Mouse (Mus musculus) embryo, embryonic 11.5 days (tissue): ENCODE measurements around the gene Coq10b.
A peak's percentile ranks its signal among the peaks of the same experiment; 100 is the strongest.
"Not testable (repeated sequence)": the region's sequence is repeated elsewhere in the genome, so short reads cannot be mapped to it uniquely, and the experiment has no call there.

Source experiments
- DNase-seq: peaks from one replicate; pipeline ENCODE4 v3.0.0-alpha.2; 2012; ENCODE audit warnings: low read depth, low spot score

Coq10b gene

DNA sequence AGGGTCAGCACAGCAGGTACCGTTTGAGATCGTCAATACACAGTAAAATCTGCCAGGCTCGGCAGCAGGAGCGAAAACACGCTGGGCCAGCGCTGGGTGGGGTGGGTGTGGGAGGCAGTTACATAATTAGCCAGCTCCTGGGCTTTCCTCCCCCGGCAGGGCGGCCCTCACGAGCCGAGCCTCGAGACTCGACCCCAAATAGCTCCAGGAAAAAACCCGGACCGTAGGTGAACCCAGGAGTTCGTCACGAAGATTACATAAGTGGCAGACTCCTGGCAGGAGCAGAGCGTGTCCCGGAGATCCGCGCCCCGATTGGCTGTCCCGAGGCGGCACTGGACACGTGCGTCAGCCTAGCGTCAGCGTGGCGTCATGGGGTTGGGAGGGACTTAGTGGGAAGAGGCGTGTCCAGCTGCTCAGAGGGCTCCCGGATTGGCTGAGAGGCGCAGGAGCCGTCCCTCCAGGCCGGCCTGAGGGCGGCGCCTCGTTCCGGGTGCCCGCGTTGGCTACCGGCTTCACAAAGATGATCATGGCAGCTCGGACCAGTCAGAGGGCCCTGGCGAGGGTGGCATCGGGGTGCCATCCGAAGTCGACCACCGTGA lies at the start of gene Coq10b:
Gene Coq10b, plus strand, starts transcription at position 416 of the 599 bp plus-strand sequence.
- peak; percentile 97 for DNase-seq

DNA sequence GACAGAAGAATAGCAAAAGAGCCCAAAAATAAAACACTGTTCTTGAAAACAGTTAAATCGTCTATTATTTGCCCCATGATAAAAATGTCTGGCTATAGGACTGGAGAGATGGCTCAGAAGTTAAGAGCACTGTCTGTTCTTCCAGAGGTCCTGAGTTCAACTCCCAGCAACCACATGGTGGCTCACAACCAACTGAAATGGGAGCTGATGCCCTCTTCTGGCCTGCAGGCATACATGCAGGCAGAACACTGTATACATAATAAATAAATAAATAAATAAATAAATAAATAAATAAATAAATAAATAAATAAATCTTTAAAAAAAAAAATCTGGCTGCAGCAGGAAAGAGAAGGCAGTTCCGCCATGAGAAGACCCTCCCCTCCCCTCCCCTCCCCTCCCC lies 44.3 kb upstream of the Coq10b start:
- DNase-seq: not testable (repeated sequence)

DNA sequence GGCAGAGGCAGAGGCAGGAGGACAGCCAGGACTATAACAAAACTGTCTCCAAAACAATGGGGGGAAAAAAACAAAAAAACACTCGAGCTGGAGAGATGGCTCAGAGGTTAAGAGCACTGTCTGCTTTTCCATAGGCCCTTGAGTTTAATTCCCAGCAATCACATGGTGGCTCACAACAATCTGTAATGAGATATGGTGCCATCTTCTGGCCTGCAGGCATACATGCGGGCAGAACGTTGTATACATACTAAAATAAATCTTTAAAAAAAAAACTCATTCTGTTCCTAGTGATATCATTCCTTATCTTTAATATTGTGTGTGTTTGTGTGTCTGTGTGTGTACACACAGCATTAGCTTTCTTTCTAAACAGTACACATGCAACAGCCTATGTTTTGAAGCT lies 40.1 kb upstream of the Coq10b start:
- DNase-seq: no peak

DNA sequence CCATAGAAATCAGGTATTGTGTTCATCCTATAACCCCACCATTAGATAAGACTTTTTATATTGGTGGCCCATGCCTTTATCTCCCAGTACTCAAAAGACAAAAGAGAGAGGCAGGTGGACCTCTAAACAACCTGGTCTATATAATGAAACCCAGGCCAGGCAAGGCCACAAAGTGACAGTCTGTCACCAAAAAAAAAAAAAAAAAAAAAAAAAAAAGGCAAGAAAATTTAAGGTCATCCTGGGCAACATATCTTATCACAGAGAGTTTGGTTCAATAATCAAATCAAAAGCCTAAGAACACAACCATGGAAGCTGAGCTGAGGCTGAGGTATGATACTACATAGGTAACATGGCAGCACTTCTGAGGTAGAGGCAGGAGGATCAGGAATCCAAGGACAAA lies 30.7 kb upstream of the Coq10b start:
- no peak for DNase-seq

DNA sequence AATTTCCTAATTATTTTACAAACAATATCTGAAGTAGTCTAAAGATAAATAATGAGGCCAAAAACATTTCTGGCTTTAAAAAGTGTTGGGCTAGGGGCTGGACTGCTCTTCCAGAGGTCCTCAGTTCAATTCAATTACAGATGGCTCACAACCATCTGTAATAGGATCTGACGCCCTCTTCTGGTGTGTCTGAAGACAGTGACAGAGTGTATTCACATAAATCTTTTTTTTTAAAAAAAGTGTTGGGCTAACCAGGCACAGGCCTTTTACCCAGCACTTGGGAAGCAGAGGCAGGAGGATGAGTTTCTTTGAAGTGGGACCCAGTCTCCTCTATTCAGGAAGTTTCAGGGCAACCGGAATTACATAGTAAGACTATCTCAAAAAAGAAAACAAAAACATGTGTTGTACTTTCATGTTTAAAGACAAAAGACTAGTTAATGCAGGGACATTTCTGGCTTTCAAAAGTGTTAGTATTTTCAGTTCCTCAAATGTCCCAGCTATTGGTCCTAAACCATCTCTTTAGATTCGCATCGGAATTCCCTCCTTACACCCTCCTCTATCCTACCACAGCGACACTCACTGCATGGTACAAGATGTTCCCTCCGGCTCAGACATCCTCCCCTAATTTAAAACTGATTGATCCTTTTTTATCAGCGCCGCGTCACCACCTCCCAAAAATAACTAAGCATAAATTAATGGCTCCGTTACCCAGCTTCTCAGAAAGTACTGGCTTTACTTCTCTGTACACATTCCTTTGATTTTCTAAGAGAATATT lies 26.7 kb upstream of the Coq10b start:
- DNase-seq: no peak

DNA sequence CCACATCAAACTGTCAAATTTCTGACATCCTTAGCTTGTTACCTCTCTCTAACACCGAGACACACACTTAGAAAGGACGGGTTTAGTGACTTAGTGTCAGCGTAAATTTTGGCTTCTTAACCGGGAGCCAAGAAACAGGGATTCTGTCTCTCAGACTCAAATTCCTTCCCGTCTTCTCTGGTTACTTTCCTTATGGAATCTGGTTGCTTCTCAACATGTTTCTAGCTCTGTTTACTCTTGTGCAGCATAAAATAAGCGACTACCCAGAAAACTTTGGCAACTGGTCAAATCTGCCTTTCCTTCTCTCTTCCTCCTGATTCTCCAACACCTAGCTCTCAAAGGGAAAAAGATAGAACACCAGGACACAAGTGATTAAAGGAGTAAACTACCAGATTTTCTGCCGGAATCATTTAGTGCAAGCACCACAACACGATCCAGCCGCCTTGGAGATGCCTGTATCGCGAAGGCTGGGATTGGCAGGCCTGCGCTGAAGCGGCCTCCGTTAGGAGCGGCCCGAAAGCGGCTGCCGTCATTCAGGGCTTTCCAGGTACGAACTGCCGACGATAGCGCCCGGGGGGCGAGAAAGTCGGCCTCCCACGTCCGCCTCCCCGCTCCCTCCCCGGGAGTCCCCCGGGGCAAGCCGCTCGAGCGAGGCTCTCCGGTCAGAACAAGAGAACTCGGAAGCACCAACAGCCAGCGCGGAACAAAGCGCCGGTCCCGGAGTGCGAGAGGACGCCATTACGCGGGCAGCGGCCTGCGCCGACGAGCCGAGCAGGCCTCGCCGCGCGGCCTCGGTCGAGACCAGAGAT lies 25.9 kb upstream of the Coq10b start:
- peak; percentile 27 for DNase-seq

DNA sequence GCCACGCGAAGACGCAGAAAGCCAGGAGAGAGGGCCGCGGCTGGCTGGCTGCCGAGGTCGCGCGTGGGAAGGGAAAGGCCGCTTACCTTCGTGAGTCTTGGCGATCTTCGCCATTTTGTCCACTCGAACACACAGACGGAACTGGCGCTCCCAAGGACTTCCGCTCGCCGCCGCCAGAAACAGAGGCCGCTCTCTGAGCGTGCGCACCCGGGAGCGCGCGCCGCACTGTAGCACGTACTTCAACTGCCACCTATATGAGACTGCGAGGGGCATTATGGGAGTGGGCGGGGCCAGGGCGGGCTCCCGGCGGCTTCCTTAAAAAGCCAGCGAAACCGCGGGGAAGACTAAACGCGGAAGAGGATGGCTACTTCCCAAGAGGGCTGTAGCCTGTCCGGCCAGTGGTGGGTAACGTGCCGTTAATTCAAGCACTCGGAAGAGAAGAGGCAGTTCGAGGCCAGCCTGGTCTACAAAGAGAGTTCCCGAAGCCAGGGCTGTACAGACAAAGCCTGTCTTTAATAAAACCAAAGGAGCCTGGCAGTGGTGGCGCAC lies 25.2 kb upstream of the Coq10b start, which contains the start of gene Sf3b1:
Gene Sf3b1, minus strand, starts transcription at position 229 of the 549 bp plus-strand sequence.
- peak; percentile 97 for DNase-seq

DNA sequence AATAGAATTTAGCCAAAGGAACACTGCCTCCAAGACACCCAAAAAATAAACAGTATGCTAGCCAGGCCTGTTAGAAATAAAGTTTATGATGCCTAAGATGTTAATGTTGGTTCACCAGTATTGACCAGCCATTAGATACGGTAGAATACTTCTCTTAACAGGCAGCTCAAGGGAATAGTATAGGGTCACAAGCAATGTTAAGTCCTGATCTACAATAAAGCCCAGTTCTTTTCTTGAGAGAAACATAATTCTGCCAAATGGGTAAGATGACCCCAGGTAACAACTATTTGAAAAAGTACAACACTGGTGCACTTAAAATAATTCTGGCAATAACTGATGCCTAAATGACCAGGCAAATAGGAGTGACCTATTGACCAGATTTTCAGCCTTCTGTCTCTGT lies 24.6 kb upstream of the Coq10b start:
- DNase-seq: no peak

DNA sequence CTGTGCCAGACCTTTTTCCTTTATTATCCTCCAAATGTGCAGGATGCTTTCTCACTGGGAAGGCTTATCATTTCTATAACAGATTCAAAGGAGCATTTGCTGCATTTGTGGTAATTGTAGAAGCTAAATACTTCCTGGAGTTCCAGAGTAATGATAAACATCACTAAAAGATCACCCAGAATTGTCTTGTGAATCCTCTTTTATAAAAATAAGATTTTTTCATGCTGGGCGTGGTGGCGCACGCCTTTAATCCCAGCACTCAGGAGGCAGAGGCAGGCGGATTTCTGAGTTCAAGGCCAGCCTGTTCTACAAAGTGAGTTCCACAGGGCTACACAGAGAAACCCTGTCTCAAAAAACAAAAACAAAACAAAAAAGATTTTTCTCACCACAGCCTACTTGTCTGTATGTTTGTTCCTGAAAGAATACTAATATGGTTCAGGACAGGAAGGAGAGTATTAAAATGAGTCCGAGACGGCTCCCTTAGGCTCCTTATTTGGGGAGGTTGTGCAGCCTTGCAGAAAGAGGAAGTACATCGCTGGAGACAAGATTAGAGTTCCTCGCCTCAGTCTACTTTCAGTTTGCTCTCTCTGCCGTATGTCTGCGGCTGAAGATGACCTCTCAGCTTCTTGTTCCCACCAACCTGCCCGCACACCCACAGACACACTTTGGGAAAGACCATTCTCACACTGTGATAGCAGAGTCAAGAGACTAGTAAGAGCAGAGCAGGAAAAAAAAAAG lies 23.9 kb upstream of the Coq10b start:
- DNase-seq: no peak

DNA sequence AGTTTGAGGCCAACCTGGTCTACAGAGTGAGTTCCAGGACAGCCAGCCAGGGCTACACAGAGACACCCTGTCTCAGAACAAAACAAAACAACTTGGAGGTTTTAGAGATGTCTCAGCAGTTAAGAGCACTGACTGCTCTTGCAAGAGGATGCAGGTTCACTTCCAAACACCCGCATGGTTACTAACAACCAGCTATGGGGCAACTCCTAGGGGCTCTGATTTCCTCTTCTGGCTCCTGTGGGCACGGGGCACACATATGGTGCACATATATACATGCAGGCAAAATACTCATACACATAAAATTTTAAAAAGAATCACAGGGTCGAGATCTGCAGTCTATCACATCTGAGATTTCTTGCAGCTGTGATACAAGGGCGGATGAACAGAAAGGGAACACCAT lies 23.1 kb upstream of the Coq10b start:
- no peak for DNase-seq

DNA sequence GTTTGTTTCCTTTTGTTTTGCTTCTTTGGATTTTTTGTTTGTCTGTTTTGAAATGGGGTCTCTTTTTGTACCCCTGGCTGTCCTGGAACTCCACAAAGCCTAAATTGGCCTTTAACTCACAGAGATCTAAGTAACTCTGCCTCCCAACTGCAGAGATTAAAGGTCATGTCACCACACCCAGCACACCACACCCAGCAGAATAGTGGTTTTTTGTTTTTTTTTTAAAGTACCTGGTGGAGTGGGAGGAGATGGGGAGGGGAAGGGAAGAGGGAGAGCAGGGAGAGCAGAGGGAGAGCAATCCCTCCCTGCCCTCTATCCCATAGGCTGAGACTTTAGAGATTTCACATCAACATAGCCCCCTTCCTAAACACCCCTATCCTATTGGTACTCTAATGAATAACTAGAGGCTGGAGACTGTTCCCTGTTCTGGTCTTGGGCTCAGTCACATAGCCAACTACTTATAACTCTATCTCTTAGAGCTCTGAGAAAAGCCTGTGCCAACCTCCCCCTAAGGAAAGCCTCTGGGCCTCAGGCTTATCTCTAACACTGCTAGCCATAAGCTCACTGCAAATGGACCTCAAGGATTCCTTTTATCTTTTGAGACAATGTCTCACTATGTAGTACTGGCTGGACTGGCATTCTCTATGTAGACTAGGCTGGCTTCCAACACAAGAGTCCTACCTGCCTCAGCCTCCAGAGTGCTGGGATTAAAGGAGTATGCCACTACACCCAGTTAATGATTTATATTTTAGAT lies 21.4 kb upstream of the Coq10b start:
- no peak for DNase-seq

DNA sequence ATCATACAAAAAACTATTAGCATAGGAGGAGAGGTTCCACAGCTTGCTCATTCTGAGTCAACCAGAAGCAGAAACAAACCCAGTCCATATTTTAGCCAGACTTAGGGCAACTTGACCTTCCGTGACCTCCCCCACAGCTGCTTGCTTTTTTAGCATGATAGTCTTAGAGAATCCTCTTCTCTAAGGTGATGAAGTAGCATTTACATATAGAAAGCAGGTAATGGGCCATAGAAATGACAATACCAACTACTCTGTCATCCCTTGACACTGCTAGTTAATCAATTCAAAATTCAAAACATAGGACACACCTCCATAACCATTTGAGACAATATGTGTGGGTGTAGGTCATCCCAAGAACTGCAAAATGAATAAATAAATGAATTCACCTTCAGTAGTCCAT lies 12.6 kb upstream of the Coq10b start:
- no peak for DNase-seq

DNA sequence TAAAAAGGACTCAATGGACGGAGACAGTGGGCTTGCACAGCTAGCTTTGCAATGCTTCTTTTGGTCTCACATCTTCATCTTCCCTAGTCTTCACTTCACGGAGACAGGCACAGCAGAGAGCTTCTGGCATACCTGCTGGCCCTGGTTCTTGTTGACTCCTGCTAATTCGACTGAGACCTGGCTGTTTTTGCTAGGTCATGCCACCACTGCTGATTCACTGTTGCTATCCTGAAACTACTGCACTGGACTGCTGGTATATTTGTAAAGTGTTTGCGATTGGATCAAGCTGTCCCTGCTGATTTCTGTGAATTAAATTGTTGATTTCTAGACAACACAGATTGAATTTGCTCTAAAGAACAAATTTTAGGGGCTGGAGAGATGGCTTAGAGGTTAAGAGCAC lies 10.9 kb upstream of the Coq10b start:
- no peak for DNase-seq

DNA sequence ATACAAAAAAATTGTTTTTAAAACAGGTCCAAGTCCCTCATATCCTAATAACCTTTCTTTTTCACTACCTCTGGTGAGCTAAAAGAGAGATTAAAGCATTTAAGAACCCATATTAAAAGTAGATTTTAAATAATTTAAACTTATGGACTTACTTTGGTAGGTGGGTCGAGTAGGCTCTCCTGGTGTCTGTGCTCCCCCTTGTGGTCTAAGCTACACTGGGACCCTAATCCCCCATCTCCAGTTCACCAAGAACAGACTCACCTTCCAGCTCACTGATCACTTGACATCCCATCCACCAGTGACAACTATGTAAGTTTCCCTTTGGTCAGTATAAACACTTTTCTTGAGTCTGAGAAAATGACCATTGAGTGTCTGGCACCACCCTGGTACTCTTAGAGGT lies 10.3 kb upstream of the Coq10b start:
- DNase-seq: no peak

DNA sequence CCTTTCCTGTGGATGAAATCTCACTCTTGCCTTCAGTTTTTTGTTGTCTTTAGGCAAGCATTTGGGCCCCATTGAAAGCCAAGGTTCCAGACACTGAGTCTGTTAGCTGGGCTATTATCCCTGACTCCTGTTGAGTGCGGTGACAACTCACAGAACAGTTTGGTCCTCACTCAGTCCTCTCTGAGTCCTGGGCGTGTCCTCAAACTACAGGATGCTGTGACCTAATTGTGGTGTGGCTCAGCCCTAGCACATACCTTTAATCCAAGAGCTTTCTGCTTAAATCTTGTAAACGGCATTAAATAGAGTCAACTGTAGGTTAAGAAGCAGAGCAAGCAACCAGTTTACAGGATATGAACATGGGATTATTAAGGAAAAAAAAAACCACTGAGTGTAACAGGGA lies 9.4 kb upstream of the Coq10b start:
- no peak for DNase-seq

DNA sequence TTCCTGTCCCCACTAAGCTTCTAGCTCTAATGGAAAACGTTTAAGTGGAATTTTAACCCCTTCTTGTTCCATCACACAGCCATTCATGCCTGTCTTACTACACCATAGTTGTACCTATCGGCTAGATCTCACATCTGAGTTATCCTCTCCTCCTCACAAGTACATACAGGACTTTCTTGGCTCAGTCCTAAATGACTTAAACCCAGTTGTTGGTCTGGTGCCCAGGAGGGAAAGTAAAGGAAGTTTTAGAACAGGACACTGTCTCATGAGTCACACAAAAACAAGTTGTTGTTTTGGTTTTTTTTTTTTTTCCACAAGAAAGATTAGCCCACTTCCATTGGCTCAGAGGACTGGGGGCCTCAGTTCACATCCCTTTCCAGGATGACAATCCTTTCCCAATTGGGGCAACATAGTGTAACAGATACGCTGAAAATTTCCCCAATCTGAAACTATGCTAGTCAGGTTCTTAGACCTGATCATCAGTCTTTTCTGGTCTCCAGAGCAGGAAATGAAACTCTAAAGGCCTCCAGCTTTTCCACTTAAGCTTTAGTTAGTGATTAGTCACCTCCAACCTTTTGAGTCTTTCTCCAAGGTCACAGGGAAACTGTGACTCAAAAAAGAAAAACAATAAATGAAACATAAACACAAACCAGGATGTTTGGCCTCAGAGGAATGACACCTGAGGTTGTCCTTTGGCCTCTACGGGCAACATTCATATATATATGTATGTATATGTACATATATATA lies 3.6 kb upstream of the Coq10b start:
- DNase-seq: no peak

DNA sequence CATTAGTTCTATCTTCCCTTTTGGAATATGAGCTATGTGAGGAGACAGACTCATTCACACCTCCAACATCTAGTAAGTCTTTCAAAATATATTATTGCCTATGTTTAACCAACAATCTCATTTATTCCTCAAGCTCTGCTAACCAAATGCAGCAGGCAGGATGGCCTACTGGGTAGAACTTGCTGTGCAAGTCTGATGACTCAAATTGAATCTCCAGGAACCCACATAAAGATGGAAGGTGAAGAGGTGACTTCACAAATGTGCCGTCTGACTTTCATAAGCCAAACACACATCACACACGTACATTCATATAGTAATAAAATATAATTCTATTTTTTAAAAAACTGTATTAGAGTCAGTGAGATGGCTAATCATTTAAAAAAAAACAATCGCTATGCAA lies 899 bp upstream of the Coq10b start:
- no peak for DNase-seq

DNA sequence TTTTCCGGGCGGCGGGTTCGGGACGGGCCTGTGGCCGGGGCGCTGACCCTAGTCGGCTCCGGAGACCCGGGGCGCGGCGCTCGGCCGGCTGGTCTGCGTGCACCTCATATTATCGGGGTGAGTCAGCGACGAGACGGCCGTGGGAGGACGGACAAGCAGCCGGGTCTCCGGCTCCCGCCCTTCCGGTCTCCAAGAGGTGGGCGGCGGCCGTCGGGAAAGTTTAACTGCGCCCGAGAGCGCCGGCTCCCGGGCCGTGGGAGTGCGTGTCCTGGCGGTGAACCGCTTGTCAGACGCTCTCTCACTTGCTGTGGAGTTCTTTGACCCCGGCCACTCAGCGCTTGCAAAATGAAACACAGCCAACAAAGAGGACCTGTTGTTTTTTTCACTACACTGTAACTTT lies 435 bp downstream of the Coq10b start:
- DNase-seq: peak; percentile 35

DNA sequence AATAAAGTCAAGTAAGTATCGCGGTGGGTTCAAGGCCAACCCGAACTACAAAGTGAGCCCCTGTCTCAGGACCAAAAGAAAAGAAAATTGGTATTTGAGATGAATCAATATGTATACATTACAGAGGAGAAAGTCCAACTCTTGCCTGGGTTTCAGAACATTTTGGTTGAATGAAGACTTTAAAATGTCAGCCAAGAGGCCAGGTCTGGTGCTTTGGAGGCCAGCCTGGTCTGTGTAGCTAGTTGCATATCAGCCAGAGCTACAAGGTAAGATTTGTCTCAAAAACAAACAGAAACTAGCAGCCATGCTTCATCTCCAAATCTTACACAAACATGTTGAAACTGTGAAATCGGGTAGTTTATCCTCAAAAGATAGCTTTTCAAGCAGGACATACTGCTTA lies 1.0 kb downstream of the Coq10b start:
- DNase-seq: no peak
